ENCODE assay signal across 8 mouse cellular contexts in genomic region chr9:41953486-41953885, GRCm38 (mm10).
DNase-seq lines count a peak whose midpoint lies in the region; ATAC-seq and TF ChIP-seq lines count a peak whose summit lies in the region.

No protein-coding gene starts in this region.

- no peaks in the 10 kb centered on the region for H3K9me3 ChIP-seq in liver, embryonic 12.5 days (replicated peaks)
- no peaks in the 10 kb centered on the region for H3K9me3 ChIP-seq in intestine, postnatal 0 days (ENCODE audit: control insufficient read depth)

- H3K4me3 ChIP-seq in liver, embryonic 12.5 days = no peak overlapping the region
- no peak overlapping the region for H3K4me3 ChIP-seq in intestine, postnatal 0 days (ENCODE audit: low read depth, low read length)
- no peak overlapping the region for H3K4me3 ChIP-seq in myocyte

- intact Hi-C loops in gastrocnemius, postnatal 14 days (cut with DNase I; ENCODE audit: low total_unique reads) = loop anchor here (5.0 kb wide), 3 partner anchors 371 to 726 kb away; no protein-coding TSS in a partner anchor
- intact Hi-C loops in left cerebral cortex, postnatal 4 days (cut with DNase I) = loop anchor here (5.0 kb wide), 2 partner anchors 576 to 726 kb away; no protein-coding TSS in a partner anchor

- WGBS in liver, embryonic 12.5 days (ENCODE audit: insufficient replicate concordance) = 15% methylated on average over 8 of the region's 8 CpGs
- 15% methylated on average over 8 of the region's 8 CpGs for WGBS in intestine, postnatal 0 days

- 0 out of 2 replicates have a peak, but pooled peaks cover 11% of the 10 kb centered on the region for H3K4me1 ChIP-seq in liver, embryonic 12.5 days
- no peaks in the 10 kb centered on the region for H3K4me1 ChIP-seq in intestine, postnatal 0 days (replicated peaks; ENCODE audit: control insufficient read depth, insufficient read depth, low read length)

- H3K36me3 ChIP-seq in liver, embryonic 12.5 days = no peaks in the 10 kb centered on the region
- H3K36me3 ChIP-seq in intestine, postnatal 0 days (ENCODE audit: control insufficient read depth, insufficient read depth) = no peaks in the 10 kb centered on the region
- H3K36me3 ChIP-seq in myocyte (ENCODE audit: control insufficient read depth, insufficient read depth) = no peaks in the 10 kb centered on the region

- TF ChIP-seq POLR2A in myocyte (IDR thresholded peaks at IDR 0.05; ENCODE audit: insufficient read length, low read depth) = no peak

- H3K79me2 ChIP-seq in myocyte (ENCODE audit: control insufficient read depth, insufficient read depth) = no peaks in the 10 kb centered on the region

- peak; percentile 25 for DNase-seq in liver
- peak; percentile 92 for DNase-seq in embryo, embryonic 10.5 days (ENCODE audit: low spot score)
- DNase-seq in gastrocnemius, postnatal 14 days = peak; percentile 61
- peak; percentile 72 for DNase-seq in left cerebral cortex, postnatal 4 days

- no peak overlapping the region for H3K9ac ChIP-seq in liver, embryonic 12.5 days
- H3K9ac ChIP-seq in intestine, postnatal 0 days (ENCODE audit: low read depth, low read length) = no peak overlapping the region

- H3K27me3 ChIP-seq in liver, embryonic 12.5 days (replicated peaks) = peaks cover 25% of the 10 kb centered on the region
- H3K27me3 ChIP-seq in intestine, postnatal 0 days (replicated peaks; ENCODE audit: control insufficient read depth, insufficient read depth, low read length) = no peaks in the 10 kb centered on the region
- H3K27me3 ChIP-seq in myocyte (ENCODE audit: control insufficient read depth, insufficient read depth, insufficient read length) = no peaks in the 10 kb centered on the region

- TF ChIP-seq CTCF in intestine, postnatal 0 days (IDR thresholded peaks at IDR 0.05; ENCODE audit: low read depth) = peak; percentile 76

- ATAC-seq in liver, embryonic 12.5 days = no peak
- no peak for ATAC-seq in intestine, postnatal 0 days
- ATAC-seq in inflammation-experienced regulatory T-cells, adult 6 months = no peak

- H3ac ChIP-seq in myocyte (ENCODE audit: control insufficient read depth, insufficient read length) = no peak overlapping the region

- no peak overlapping the region for H3K4me2 ChIP-seq in liver, embryonic 12.5 days
- H3K4me2 ChIP-seq in intestine, postnatal 0 days (replicated peaks; ENCODE audit: low read depth) = no peak overlapping the region
- H3K4me2 ChIP-seq in myocyte (ENCODE audit: low read depth) = peak overlapping the region; percentile 83

- H3K27ac ChIP-seq in liver, embryonic 12.5 days = no peak overlapping the region
- no peak overlapping the region for H3K27ac ChIP-seq in intestine, postnatal 0 days (ENCODE audit: low read depth, low read length)

TF ChIP-seq in myocyte, 11 proteins besides CTCF, POLR2A, EP300 and RAD21:
- TF ChIP-seq REST (IDR thresholded peaks at IDR 0.05; ENCODE audit: insufficient read depth, insufficient read length) (no peak), MYOG (IDR thresholded peaks at IDR 0.05; ENCODE audit: control insufficient read depth in 1 of 3, insufficient read depth in 1 of 3, insufficient read length in 2 of 3, low read depth in 2 of 3) (no peak), E2F4 (IDR thresholded peaks at IDR 0.05; ENCODE audit: insufficient read depth) (no peak), SRF (IDR thresholded peaks at IDR 0.05; ENCODE audit: control insufficient read depth, insufficient read length, low read depth) (no peak), TCF3 (IDR thresholded peaks at IDR 0.05; ENCODE audit: insufficient read length, low read depth) (no peak), MAX (IDR thresholded peaks at IDR 0.05; ENCODE audit: low read depth) (no peak), CEBPB (IDR thresholded peaks at IDR 0.05; ENCODE audit: insufficient read depth, poor library complexity, severe bottlenecking) (no peak), POLR2AphosphoS2 (IDR thresholded peaks at IDR 0.05; ENCODE audit: insufficient read length, low read depth) (no peak), USF1 (IDR thresholded peaks at IDR 0.05; ENCODE audit: low read depth) (no peak), TCF12 (IDR thresholded peaks at IDR 0.05; ENCODE audit: insufficient read depth, poor library complexity, severe bottlenecking) (no peak), MYOD1 (IDR thresholded peaks at IDR 0.05; ENCODE audit: control insufficient read depth in 1 of 3, insufficient read length in 2 of 3, low read depth in 2 of 3) (no peak)
TF ChIP-seq in myocyte: peak in this region for 0.

Comparison
In these comparisons a context has a peak if more than half of its experiments do, and no peak if none do; other contexts are left out.
1. DNase-seq: peak in every context shown above with its lines; median percentile 92 in embryo, embryonic 10.5 days; 72 in left cerebral cortex, postnatal 4 days; 61 in gastrocnemius, postnatal 14 days; 25 in liver.